Mouse (Mus musculus): ENCODE measurements around the gene Krr1.
"Not testable (repeated sequence)": the region's sequence is repeated elsewhere in the genome, so short reads cannot be mapped to it uniquely, and the experiment has no call there.

Gene Krr1

DNA sequence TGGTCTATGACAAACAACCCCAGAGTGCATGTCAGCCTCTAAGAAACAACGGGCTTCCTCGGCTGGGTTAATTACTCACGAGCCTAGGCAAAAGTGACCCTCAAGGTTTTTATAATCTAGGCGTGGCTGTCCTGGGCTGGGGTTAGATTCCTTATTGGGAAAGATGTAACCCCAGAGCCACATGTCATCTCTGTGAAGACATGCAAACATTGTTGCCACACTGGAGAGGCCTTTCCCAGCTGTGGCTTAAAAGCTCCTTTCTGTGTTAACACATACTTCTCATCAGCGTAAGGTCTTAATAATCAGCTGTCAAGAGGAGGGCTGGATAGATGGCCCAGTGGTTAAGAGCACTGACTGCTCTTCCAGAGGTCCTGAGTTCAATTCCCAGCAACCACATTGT is 10.6 kb downstream of the Krr1 start:
- no peak for DNase-seq

DNA sequence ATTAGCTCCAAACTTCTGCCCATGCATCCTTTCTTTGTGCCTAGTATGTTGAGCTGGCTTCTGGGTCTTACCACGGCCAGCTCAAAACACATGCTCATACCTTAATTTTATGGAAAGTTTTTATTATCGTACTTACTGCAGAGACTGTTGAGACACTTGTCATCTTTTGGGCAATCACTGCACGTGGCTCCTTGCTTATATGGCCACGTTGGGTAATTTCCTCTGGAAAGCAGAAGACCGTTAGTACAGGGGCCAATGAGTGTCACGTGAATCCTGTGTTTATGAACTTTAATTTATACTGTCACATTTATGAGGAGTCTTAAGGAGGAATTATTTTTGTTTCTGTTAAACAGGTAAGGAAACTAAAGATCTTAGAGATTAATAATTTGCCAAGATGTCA is 14.0 kb downstream of the Krr1 start:
- DNase-seq, result no peak

DNA sequence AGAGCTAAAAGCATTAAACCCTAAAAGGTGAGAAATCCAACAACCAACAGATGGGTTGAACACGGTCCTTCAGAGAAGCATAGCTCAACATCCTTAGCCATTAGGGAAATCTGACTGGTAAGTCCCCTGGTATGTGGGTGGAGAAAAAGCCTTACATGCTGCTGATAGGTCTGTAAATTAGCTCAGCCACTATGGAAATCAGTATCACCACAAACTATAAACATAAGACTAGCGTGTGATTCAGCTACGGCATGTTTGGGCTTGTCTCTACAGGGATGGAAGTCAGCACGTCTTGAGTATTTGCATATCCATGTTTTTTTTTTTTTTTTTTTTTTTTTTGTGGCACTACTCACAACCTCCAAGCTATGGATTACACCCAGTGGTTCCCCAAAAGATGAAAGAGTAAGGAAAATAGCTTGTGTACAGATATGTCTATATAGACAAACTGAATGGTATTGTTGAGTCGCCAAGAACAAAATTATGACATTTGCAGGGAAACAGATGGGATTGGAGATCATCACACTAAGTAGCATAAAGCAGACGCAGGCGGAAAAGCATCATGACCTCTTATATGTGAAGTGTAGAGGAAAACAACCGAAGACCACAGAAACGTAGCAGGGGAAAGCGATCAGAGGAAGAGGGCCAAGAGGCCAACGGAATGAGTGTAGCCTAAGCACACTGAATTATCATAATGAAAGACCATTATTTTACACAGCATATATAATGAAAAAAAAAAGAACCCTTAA is 23.5 kb downstream of the Krr1 start:
- DNase-seq, result no peak

- DNase-seq, result no peak
These were observed 24.1 kb downstream of the Krr1 start for GRCm38 (mm10) chr10:111996549-111996904.

DNA sequence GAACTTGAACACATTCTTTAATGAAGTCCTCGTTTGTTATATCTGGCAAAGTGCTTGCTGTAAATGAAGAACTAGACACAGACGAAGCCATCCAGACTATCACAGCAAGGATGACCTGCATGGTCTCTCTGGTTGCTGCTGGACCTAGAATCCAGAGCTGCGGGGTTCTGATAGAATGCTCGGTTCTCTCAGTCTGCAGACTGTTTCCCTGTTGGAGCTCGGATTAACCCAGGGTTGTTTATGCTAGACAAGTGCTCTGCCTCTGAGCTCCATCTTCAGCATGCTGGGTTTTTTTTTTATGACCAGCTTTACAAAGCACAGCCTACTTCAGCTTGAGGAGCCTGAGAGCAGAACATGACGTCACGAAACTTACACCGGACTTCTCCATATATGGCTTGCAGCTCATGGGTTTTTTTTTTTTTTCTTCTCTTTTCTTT is 24.5 kb downstream of the Krr1 start:
- DNase-seq, result no peak

- no peak for DNase-seq
These were observed 25.2 kb downstream of the Krr1 start for GRCm38 (mm10) chr10:111997671-111998070.

- DNase-seq, result no peak
These were observed 27.3 kb downstream of the Krr1 start for GRCm38 (mm10) chr10:111999765-112000164.

GRCm38 (mm10) chr10:112000568-112000967 is 28.1 kb downstream of the Krr1 start:
- no peak for DNase-seq

- DNase-seq, result no peak
These were observed 28.9 kb downstream of the Krr1 start for GRCm38 (mm10) chr10:112001350-112001749.

GRCm38 (mm10) chr10:112001756-112002520 is 29.5 kb downstream of the Krr1 start:
- DNase-seq, result no peak

GRCm38 (mm10) chr10:112002544-112003215 is 30.2 kb downstream of the Krr1 start, which contains the start of gene Glipr1:
Gene Glipr1 (minus strand): TSS chr10:112002631.
- no peak for DNase-seq

GRCm38 (mm10) chr10:112009511-112009910 is 37.0 kb downstream of the Krr1 start:
- DNase-seq, result not testable (repeated sequence)

GRCm38 (mm10) chr10:112023585-112023984 is 51.1 kb downstream of the Krr1 start:
- no peak for DNase-seq

DNA sequence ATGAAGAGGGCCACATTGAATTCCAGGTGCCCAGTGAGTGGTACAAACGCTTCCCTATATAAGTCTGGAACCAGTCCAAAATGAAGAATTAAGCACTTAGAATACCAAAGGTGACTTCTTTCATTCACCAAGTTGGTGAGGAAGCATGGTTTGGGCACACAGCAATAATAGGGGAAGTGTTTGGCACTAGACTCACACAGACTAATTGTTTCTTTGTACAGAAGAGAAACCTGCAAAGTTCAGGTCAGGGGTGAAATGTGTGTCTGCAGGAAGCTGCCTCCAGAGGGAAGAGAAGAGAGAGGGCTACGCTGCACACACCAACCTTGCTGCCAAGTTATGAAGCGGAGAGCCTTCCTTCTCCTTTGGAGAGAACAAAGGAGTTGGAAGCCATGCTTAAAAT is 56.2 kb downstream of the Krr1 start:
- DNase-seq, result not testable (repeated sequence)
